Mouse (Mus musculus) forebrain, embryonic 11.5 days (tissue): ENCODE data around the gene Inpp4b. TPM values are rescaled to one million over a fixed set of nuclear protein-coding genes. Genes with fewer than 3 reads are reported as not detected.
A peak's percentile ranks its signal among the peaks of the same experiment; 100 is the strongest.

Experiments
- ATAC-seq: fragments of 200-750 bp; cut with Nextera tagmentation; replicated peaks from 2 replicates; pipeline ENCODE4 v1.8.0; 2017; ENCODE audit warnings: moderate TSS enrichment; ENCODE audit not compliant: low FRiP score
- DNase-seq: peaks from one replicate; pipeline ENCODE4 v3.0.0-alpha.2; 2017; ENCODE audit warnings: low spot score
- H3K27ac ChIP-seq: fragments of 300-500 bp; sonication (generic); 2 replicates; pipeline ENCODE4 v1.5.1; 2014; ENCODE audit warnings: low read depth, low read length
- H3K27me3 ChIP-seq: fragments of 300-500 bp; sonication (generic); 2 replicates; pipeline ENCODE4 v1.6.1; 2014; ENCODE audit warnings: mild to moderate bottlenecking, low read length, mixed read lengths; ENCODE audit not compliant: control insufficient read depth, insufficient read depth
- H3K36me3 ChIP-seq: fragments of 300-500 bp; sonication (generic); 2 replicates; pipeline ENCODE4 v1.6.1; 2014; ENCODE audit warnings: mild to moderate bottlenecking, low read length, moderate library complexity, mixed read lengths; ENCODE audit not compliant: control insufficient read depth, insufficient read depth
- H3K4me1 ChIP-seq: fragments of 300-500 bp; sonication (generic); replicated peaks from 2 replicates; pipeline ENCODE4 v1.6.1; 2014; ENCODE audit warnings: low read length, mixed read lengths; ENCODE audit not compliant: control insufficient read depth, insufficient read depth
- H3K4me2 ChIP-seq: fragments of 300-500 bp; sonication (generic); 2 replicates; pipeline ENCODE4 v1.6.1; 2014; ENCODE audit warnings: low read depth, mild to moderate bottlenecking, low read length, moderate library complexity, mixed read lengths; ENCODE audit not compliant: severe bottlenecking
- H3K4me3 ChIP-seq: fragments of 300-500 bp; sonication (generic); 2 replicates; pipeline ENCODE4 v1.5.1; 2014; ENCODE audit warnings: low read depth, low read length
- H3K9ac ChIP-seq: fragments of 300-500 bp; sonication (generic); 2 replicates; pipeline ENCODE4 v1.6.1; 2014; ENCODE audit warnings: low read length
- H3K9me3 ChIP-seq: fragments of 300-500 bp; sonication (generic); 2 replicates; pipeline ENCODE4 v1.6.1; 2016; ENCODE audit warnings: low read length, mixed read lengths; ENCODE audit not compliant: control insufficient read depth
- WGBS: fragments of 180-500 bp; shearing (Covaris S2); extraction: QIAGEN DNeasy Blood & Tissue Kit; methylation state at CpG from one replicate; pipeline ENCODE4 v1.1.7; 2014; 5-methylcytosine and 5-hydroxymethylcytosine counted together
- polyA plus RNA-seq: library from polyadenylated mRNA; unstranded; fragments of >200 nt; fragmentation: Nextera tagmentation; extraction: Ambion mirVana; gene quantifications from 2 replicates; pipeline ENCODE4 v1.2.1, GENCODE M21; 2014

Inpp4b gene
- polyA plus RNA-seq, 1 experiment from 2014 or later: 3.3 TPM

DNA sequence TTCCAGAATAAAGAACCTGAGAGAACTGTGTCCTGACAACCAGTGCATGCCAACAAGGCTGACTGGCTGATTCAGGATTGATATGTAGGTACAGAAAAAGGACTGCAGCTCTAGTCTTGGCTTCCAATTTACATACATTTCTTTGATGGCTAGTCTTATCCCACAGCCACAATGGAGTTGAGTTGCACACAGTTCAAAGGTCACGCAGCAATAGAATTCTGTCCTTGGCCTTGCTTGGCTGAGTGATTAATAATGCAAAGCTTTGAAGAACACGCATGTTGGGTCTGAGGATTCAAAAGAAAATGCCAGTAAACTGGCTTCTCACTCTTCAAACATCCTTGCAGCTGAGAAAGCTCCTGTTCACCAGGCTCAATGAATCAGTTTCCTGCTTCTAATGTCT lies 70.4 kb downstream of the Inpp4b start:
- Histone ChIP-seq H3K4me2 (no peak overlapping the region), H3K4me3 (no peak overlapping the region), H3K27ac (no peak overlapping the region), H3K4me1 (no peaks in the 10 kb centered on the region), H3K9me3 (no peaks in the 10 kb centered on the region), H3K9ac (no peak overlapping the region), H3K36me3 (no peaks in the 10 kb centered on the region), H3K27me3 (no peaks in the 10 kb centered on the region)
- WGBS: 71% methylated on average over 2 of the region's 2 CpGs
- DNase-seq (no peak), ATAC-seq (0 out of 2 replicates have a peak, but pooled peaks have one; percentile 51)

DNA sequence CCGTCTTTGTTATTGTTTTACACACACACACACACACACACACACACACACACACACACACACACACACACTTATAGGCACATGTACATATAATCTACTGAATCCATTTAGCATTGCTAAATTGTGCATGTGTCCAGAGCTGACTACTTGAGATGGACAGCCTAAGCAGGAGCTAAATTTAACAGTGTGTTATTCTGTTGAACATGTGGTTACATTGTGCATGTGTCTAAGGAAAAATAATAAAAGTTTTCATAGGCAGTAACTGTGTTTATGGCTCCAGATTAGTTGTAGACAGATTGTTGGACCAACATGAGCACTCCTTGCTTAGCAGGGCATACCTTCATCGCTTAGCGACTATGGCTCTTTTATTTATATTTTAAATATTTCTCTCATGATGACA lies 101.6 kb downstream of the Inpp4b start:
- ATAC-seq: no peak
- Histone ChIP-seq H3K27me3 (no peaks in the 10 kb centered on the region), H3K4me2 (no peak overlapping the region), H3K9ac (no peak overlapping the region), H3K27ac (no peak overlapping the region), H3K9me3 (no peaks in the 10 kb centered on the region), H3K36me3 (no peaks in the 10 kb centered on the region), H3K4me3 (no peak overlapping the region), H3K4me1 (no peaks in the 10 kb centered on the region)
- WGBS: 91% methylated on average over 3 of the region's 3 CpGs
- no peak for DNase-seq

DNA sequence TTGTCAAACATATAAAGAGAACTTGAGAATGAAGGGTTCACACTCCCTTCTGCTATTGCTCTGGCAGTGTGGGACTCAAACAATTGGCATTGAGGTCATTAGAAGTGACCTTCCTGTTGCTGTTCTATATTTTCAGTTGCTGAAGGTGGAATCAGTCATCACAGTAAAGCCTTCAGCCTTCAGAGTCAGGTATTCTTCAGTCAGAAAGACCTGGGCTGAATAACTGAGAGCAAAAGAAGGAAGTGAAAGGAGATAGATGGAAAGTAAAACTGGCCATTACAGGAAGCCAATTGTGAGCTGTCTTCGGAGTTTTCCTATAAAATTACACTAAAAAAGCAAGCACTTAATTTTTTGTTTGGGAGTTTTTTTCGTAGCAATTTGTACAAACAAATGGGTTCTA lies 107.4 kb downstream of the Inpp4b start:
- no peak overlapping the region for H3K4me2 ChIP-seq

DNA sequence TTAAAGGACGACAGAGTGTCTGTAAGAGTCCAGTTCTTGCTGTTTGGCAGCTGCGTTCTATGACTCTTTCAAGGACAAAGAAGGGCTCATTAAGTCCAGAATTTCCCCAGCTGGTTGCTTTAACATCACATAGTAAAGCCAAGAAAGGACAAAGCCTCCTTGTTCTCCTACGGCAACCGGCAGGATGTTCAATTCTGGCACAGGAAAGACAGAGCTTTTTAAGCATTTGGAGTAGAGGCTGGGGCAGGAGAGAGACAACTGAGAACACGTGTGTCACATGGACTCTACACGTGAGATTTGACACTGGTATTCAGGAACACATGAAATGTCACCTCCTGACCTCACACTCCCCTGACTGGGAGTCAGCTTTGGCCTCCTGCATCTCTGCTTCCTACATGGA lies 109.7 kb downstream of the Inpp4b start:
- Histone ChIP-seq H3K27me3 (no peaks in the 10 kb centered on the region), H3K4me1 (no peaks in the 10 kb centered on the region), H3K4me3 (no peak overlapping the region), H3K4me2 (no peak overlapping the region), H3K27ac (no peak overlapping the region), H3K9me3 (no peaks in the 10 kb centered on the region), H3K36me3 (no peaks in the 10 kb centered on the region), H3K9ac (no peak overlapping the region)
- DNase-seq: no peak
- ATAC-seq: 0 out of 2 replicates have a peak, but pooled peaks have one; percentile 21
- 36% methylated on average over 6 of the region's 6 CpGs for WGBS

More for the DNA sequence above, 107.4 kb downstream of the Inpp4b start:
- Histone ChIP-seq H3K27ac (no peak overlapping the region), H3K4me3 (no peak overlapping the region), H3K36me3 (no peaks in the 10 kb centered on the region), H3K27me3 (no peaks in the 10 kb centered on the region), H3K9ac (no peak overlapping the region), H3K4me1 (no peaks in the 10 kb centered on the region), H3K9me3 (no peaks in the 10 kb centered on the region)
- ATAC-seq (no peak), DNase-seq (no peak)
- WGBS: 83% methylated on average over 2 of the region's 2 CpGs

DNA sequence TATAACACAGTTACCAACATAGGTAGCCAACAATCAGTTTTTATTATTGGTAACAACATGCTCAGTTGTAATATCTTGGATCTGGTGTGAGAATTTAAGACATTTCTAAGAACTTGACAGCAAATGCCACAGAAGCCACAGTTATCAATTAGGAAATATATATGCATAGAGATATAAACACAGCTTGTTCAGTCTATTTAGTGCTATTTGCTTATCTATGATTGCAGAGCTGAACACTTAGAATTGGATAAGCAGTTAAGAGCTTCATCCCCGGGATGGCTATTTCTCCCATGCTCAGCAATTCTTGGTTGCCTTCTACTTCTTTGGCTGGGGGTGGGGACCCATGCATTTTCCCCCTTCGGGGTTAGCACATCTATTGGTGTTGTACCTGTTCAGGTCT lies 112.5 kb downstream of the Inpp4b start:
- Histone ChIP-seq H3K27ac (no peak overlapping the region), H3K4me1 (no peaks in the 10 kb centered on the region), H3K4me3 (no peak overlapping the region), H3K27me3 (no peaks in the 10 kb centered on the region), H3K9ac (no peak overlapping the region), H3K36me3 (no peaks in the 10 kb centered on the region), H3K4me2 (no peak overlapping the region), H3K9me3 (no peaks in the 10 kb centered on the region)
- DNase-seq: no peak
- ATAC-seq: no peak
- WGBS: 85% methylated on average over 2 of the region's 2 CpGs

DNA sequence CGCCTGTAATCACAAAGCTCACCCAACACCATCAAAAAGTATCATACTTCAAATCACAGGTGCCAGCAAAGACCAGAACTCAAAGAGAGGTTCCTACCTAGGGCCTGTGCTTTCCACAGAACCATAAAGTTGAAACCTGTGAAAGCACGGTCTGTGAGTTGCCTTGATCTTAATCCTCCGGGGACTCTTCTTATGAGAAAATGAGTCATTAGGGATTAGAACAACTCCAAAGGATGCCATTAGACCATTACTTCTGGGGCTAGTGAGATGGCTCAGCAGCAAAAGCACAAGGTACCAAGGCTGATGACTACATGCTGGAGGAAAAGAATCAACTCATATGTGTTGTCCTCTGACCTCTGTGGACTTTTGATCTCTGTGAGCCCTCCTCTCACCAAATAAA lies 121.4 kb downstream of the Inpp4b start:
- no peak for ATAC-seq
- Histone ChIP-seq H3K4me2 (no peak overlapping the region), H3K4me3 (no peak overlapping the region), H3K27me3 (no peaks in the 10 kb centered on the region), H3K9me3 (no peaks in the 10 kb centered on the region), H3K9ac (no peak overlapping the region), H3K36me3 (no peaks in the 10 kb centered on the region), H3K4me1 (no peaks in the 10 kb centered on the region), H3K27ac (no peak overlapping the region)
- no peak for DNase-seq
- WGBS: 79% methylated on average over 3 of the region's 3 CpGs

DNA sequence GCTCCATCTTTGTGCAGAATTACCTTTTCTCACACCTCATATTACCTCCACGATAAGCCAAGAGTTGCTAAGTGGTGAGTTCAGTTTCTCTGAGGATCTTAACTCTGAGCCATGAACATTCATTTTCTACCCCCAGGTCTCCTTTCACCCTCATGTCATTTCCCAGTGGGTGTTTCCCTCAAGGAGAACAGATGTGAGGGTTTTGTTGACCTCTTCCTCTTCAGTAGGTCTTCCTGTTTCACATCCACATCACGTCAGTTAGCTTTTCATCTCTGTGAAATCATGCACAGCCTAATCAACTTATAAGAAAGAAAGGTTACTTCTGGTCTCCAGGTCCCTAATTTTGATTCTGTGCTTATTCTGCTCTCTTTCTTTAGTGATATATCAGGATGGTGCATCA lies 124.4 kb downstream of the Inpp4b start:
- 75% methylated on average over 2 of the region's 2 CpGs for WGBS
- no peak for DNase-seq
- no peaks in the 10 kb centered on the region for H3K36me3 ChIP-seq
- H3K27ac ChIP-seq: no peak overlapping the region
- H3K4me2 ChIP-seq: no peak overlapping the region
- H3K9me3 ChIP-seq: no peaks in the 10 kb centered on the region
- H3K9ac ChIP-seq: no peak overlapping the region
- no peaks in the 10 kb centered on the region for H3K27me3 ChIP-seq
- H3K4me1 ChIP-seq: no peaks in the 10 kb centered on the region
- no peak overlapping the region for H3K4me3 ChIP-seq
- no peak for ATAC-seq

DNA sequence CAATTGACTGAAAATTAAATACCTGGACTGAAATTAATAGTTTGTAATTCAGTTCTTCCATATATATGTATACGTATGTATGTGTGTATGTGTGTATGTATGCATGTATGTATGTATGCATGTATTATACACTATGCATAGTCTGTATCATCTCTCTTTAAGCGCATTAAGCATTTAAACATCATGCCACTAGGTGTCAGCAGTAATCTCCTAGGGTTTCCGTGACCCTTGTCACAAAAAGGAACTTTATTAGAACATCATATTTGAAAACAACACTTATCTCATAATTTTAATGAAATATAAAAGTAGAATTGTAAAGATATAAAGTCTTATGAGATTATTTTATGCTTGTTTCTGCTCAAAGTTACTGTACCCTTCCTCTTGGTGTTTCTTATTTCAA lies 136.3 kb downstream of the Inpp4b start:
- ATAC-seq (peak; percentile 66; the same call in 1 of the 2 replicates), DNase-seq (no peak)
- H3K4me1 ChIP-seq: no peaks in the 10 kb centered on the region
- no peak overlapping the region for H3K27ac ChIP-seq
- no peak overlapping the region for H3K4me2 ChIP-seq
- no peaks in the 10 kb centered on the region for H3K27me3 ChIP-seq
- no peak overlapping the region for H3K9ac ChIP-seq
- WGBS: 30% methylated on average over 3 of the region's 3 CpGs
- H3K4me3 ChIP-seq: no peak overlapping the region
- no peaks in the 10 kb centered on the region for H3K9me3 ChIP-seq
- no peaks in the 10 kb centered on the region for H3K36me3 ChIP-seq

DNA sequence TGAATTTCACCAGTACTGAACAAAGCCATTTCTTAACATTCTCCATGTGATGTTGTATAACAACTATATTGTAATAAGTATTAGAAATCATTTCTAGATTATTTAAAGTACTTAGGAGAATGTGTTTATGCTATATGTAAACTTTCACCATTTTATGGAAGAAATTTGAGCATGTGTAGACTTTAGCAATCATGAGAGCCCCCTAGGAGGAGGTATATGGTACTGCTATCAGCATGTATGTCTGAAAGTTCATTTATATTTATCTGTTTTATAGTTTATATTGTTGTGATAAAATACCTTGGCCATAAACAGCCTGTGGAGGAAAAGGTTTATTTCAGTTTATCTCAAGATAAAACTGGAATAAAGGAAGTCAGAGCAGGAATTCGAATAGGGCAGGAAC lies 141.5 kb downstream of the Inpp4b start:
- Histone ChIP-seq H3K4me1 (no peaks in the 10 kb centered on the region), H3K4me2 (no peak overlapping the region), H3K9ac (no peak overlapping the region), H3K36me3 (no peaks in the 10 kb centered on the region), H3K9me3 (no peaks in the 10 kb centered on the region), H3K4me3 (no peak overlapping the region), H3K27me3 (no peaks in the 10 kb centered on the region), H3K27ac (no peak overlapping the region)
- ATAC-seq (no peak), DNase-seq (no peak)
- 79% methylated on average over 1 of the region's 1 CpGs for WGBS
